Mouse (Mus musculus) testis, adult 2 months (tissue): Measurements from ENCODE around the gene Hs3st5.

Experiments
- CTCF ChIP-seq: fragments of 200-500 bp; IDR thresholded peaks from 2 replicates; pipeline ENCODE4 v1.5.1; 2012; ENCODE audit warnings: low read depth, mild to moderate bottlenecking, inconsistent platforms, low read length, moderate library complexity; ENCODE audit not compliant: control insufficient read depth, insufficient read depth, insufficient replicate concordance
- POLR2A ChIP-seq: fragments of 200-500 bp; IDR thresholded peaks from 2 replicates; pipeline ENCODE4 v1.6.1; 2012; ENCODE audit warnings: low read depth, mild to moderate bottlenecking, inconsistent platforms, low read length, moderate library complexity; ENCODE audit not compliant: control insufficient read depth

- TF ChIP-seq CTCF (no peak), POLR2A (no peak)
Observed at GRCm38 (mm10) chr10:36558736-36559135, 52.1 kb downstream of the Hs3st5 start.
